Mouse (Mus musculus) midbrain, embryonic 11.5 days (tissue): ENCODE measurements around the gene Selenof. TPM values are rescaled to one million over a fixed set of nuclear protein-coding genes. Genes with fewer than 3 reads are reported as not detected.

Experiments
- ATAC-seq: fragments of 200-750 bp; cut with Nextera tagmentation; 2 replicates; pipeline ENCODE4 v1.8.0; 2017; ENCODE audit warnings: moderate TSS enrichment, moderate library complexity; ENCODE audit not compliant: low FRiP score
- DNase-seq: peaks from one replicate; pipeline ENCODE4 v3.0.0; 2015; ENCODE audit warnings: low spot score; ENCODE audit errors: missing footprints
- H3K27ac ChIP-seq: fragments of 300-500 bp; sonication (generic); 2 replicates; pipeline ENCODE4 v1.5.1; 2014; ENCODE audit warnings: low read depth, low read length
- H3K27me3 ChIP-seq: fragments of 300-500 bp; sonication (generic); 2 replicates; pipeline ENCODE4 v1.6.1; 2014; ENCODE audit warnings: mild to moderate bottlenecking, low read length, moderate library complexity, mixed read lengths; ENCODE audit not compliant: control insufficient read depth, insufficient read depth
- H3K36me3 ChIP-seq: fragments of 300-500 bp; sonication (generic); 2 replicates; pipeline ENCODE4 v1.6.1; 2014; ENCODE audit warnings: mild to moderate bottlenecking, low read length, moderate library complexity, mixed read lengths; ENCODE audit not compliant: control insufficient read depth, insufficient read depth
- H3K4me1 ChIP-seq: fragments of 300-500 bp; sonication (generic); 2 replicates; pipeline ENCODE4 v1.6.1; 2014; ENCODE audit warnings: low read length; ENCODE audit not compliant: control insufficient read depth, insufficient read depth
- H3K4me2 ChIP-seq: fragments of 300-500 bp; sonication (generic); 2 replicates; pipeline ENCODE4 v1.6.1; 2014; ENCODE audit warnings: mild to moderate bottlenecking, moderate library complexity
- H3K4me3 ChIP-seq: fragments of 300-500 bp; sonication (generic); 2 replicates; pipeline ENCODE4 v1.5.1; 2014; ENCODE audit warnings: low read depth, low read length
- H3K9ac ChIP-seq: fragments of 300-500 bp; sonication (generic); 2 replicates; pipeline ENCODE4 v1.6.1; 2014; ENCODE audit warnings: low read length
- H3K9me3 ChIP-seq: fragments of 300-500 bp; sonication (generic); 2 replicates; pipeline ENCODE4 v1.6.1; 2016; ENCODE audit warnings: low read length; ENCODE audit not compliant: control insufficient read depth
- WGBS: fragments of 180-500 bp; shearing (Covaris S2); extraction: QIAGEN DNeasy Blood & Tissue Kit; methylation state at CpG from one replicate; pipeline ENCODE4 v1.1.7; 2014; 5-methylcytosine and 5-hydroxymethylcytosine counted together
- polyA plus RNA-seq: library from polyadenylated mRNA; unstranded; fragments of >200 nt; fragmentation: Nextera tagmentation; extraction: Ambion mirVana; gene quantifications from 2 replicates; pipeline ENCODE4 v1.2.1, GENCODE M21; 2014

The Selenof gene
- polyA plus RNA-seq, 1 experiment from 2014 or later: 426 TPM

GRCm38 (mm10) chr3:144584789-144585553 lies 14.9 kb downstream of the Selenof start:
- no peaks in the 10 kb centered on the region for H3K27me3 ChIP-seq
- H3K4me2 ChIP-seq: no peak overlapping the region
- H3K4me1 ChIP-seq: no peaks in the 10 kb centered on the region
- no peaks in the 10 kb centered on the region for H3K9me3 ChIP-seq
- H3K27ac ChIP-seq: no peak overlapping the region
- ATAC-seq: no peak
- DNase-seq: no peak
- no peak overlapping the region for H3K4me3 ChIP-seq
- 87% methylated on average over 6 of the region's 6 CpGs for WGBS
- no peak overlapping the region for H3K9ac ChIP-seq
- peaks cover 14% of the 10 kb centered on the region for H3K36me3 ChIP-seq

GRCm38 (mm10) chr3:144586731-144587130 lies 16.6 kb downstream of the Selenof start:
- ATAC-seq (no peak), DNase-seq (peak; percentile 64)
- WGBS: 90% methylated on average over 7 of the region's 7 CpGs
- no peak overlapping the region for H3K4me3 ChIP-seq
- H3K27ac ChIP-seq: no peak overlapping the region
- H3K4me1 ChIP-seq: no peaks in the 10 kb centered on the region
- H3K9ac ChIP-seq: no peak overlapping the region
- H3K4me2 ChIP-seq: no peak overlapping the region
- peaks cover 17% of the 10 kb centered on the region for H3K36me3 ChIP-seq
- H3K27me3 ChIP-seq: no peaks in the 10 kb centered on the region
- H3K9me3 ChIP-seq: no peaks in the 10 kb centered on the region

- no peaks in the 10 kb centered on the region for H3K4me1 ChIP-seq
- no peaks in the 10 kb centered on the region for H3K9me3 ChIP-seq
- no peak overlapping the region for H3K27ac ChIP-seq
- H3K9ac ChIP-seq: no peak overlapping the region
- H3K4me2 ChIP-seq: no peak overlapping the region
- ATAC-seq: no peak
- H3K36me3 ChIP-seq: peaks cover 14% of the 10 kb centered on the region
- H3K4me3 ChIP-seq: no peak overlapping the region
- 91% methylated on average over 8 of the region's 8 CpGs for WGBS
- peak; percentile 75 for DNase-seq
- H3K27me3 ChIP-seq: no peaks in the 10 kb centered on the region
Observed at GRCm38 (mm10) chr3:144589189-144589890, 19.2 kb downstream of the Selenof start.

- Histone ChIP-seq H3K4me1 (peaks cover 3% of the 10 kb centered on the region), H3K4me3 (no peak overlapping the region), H3K27ac (no peak overlapping the region), H3K9ac (no peak overlapping the region), H3K9me3 (no peaks in the 10 kb centered on the region), H3K4me2 (no peak overlapping the region), H3K27me3 (no peaks in the 10 kb centered on the region), H3K36me3 (peaks cover 5% of the 10 kb centered on the region)
- 86% methylated on average over 9 of the region's 9 CpGs for WGBS
- ATAC-seq: no peak
- no peak for DNase-seq
Observed at GRCm38 (mm10) chr3:144592992-144593785, 23.1 kb downstream of the Selenof start.

GRCm38 (mm10) chr3:144597121-144597520 lies 27.0 kb downstream of the Selenof start:
- Histone ChIP-seq H3K9me3 (no peaks in the 10 kb centered on the region), H3K36me3 (no peaks in the 10 kb centered on the region), H3K4me2 (no peak overlapping the region), H3K4me3 (no peak overlapping the region), H3K9ac (no peak overlapping the region), H3K4me1 (peaks cover 3% of the 10 kb centered on the region), H3K27me3 (no peaks in the 10 kb centered on the region), H3K27ac (no peak overlapping the region)
- peak; percentile 77 for DNase-seq
- 76% methylated on average over 4 of the region's 4 CpGs for WGBS
- no peak for ATAC-seq

GRCm38 (mm10) chr3:144597790-144598467 lies 27.8 kb downstream of the Selenof start:
- Histone ChIP-seq H3K27me3 (no peaks in the 10 kb centered on the region), H3K9ac (no peak overlapping the region), H3K36me3 (no peaks in the 10 kb centered on the region), H3K4me1 (peaks cover 3% of the 10 kb centered on the region), H3K27ac (no peak overlapping the region), H3K4me3 (no peak overlapping the region), H3K9me3 (no peaks in the 10 kb centered on the region), H3K4me2 (no peak overlapping the region)
- ATAC-seq: peak; percentile 58
- 55% methylated on average over 12 of the region's 12 CpGs for WGBS
- peak; percentile 56 for DNase-seq

GRCm38 (mm10) chr3:144602413-144602812 lies 32.3 kb downstream of the Selenof start:
- DNase-seq: peak; percentile 53
- H3K4me3 ChIP-seq: no peak overlapping the region
- 75% methylated on average over 4 of the region's 4 CpGs for whole genome bisulfite sequencing

GRCm38 (mm10) chr3:144602819-144603218 lies 32.7 kb downstream of the Selenof start:
- 86% methylated on average over 7 of the region's 7 CpGs for WGBS
- H3K4me1 ChIP-seq: no peaks in the 10 kb centered on the region; the same call in 1 of the 2 replicates
- no peak overlapping the region for H3K9ac ChIP-seq
- DNase-seq: peak; percentile 51
- no peaks in the 10 kb centered on the region for H3K27me3 ChIP-seq
- no peaks in the 10 kb centered on the region for H3K9me3 ChIP-seq
- H3K4me2 ChIP-seq: no peak overlapping the region
- no peak overlapping the region for H3K27ac ChIP-seq
- no peaks in the 10 kb centered on the region for H3K36me3 ChIP-seq
- H3K4me3 ChIP-seq: no peak overlapping the region
- no peak for ATAC-seq

More at GRCm38 (mm10) chr3:144602413-144602812, 32.3 kb downstream of the Selenof start:
- H3K27ac ChIP-seq: no peak overlapping the region
- no peaks in the 10 kb centered on the region for H3K36me3 ChIP-seq
- no peaks in the 10 kb centered on the region; the same call in 1 of the 2 replicates for H3K4me1 ChIP-seq
- no peak overlapping the region for H3K4me2 ChIP-seq
- H3K9ac ChIP-seq: no peak overlapping the region
- no peak for ATAC-seq
- H3K27me3 ChIP-seq: no peaks in the 10 kb centered on the region
- H3K9me3 ChIP-seq: no peaks in the 10 kb centered on the region
